Mouse (Mus musculus) myocyte (in vitro differentiated cells): ENCODE measurements around the gene Scarf2.

Source experiments
- CEBPB ChIP-seq: IDR thresholded peaks from 2 replicates; pipeline ENCODE4 v1.6.1; 2011; ENCODE audit warnings: mild to moderate bottlenecking, moderate library complexity; ENCODE audit not compliant: poor library complexity, insufficient read depth, severe bottlenecking
- E2F4 ChIP-seq: IDR thresholded peaks from one replicate; pipeline ENCODE4 v1.6.1; 2011; ENCODE audit warnings: mild to moderate bottlenecking, control low read depth, moderate library complexity; ENCODE audit not compliant: insufficient read depth
- MAX ChIP-seq: IDR thresholded peaks from one replicate; pipeline ENCODE4 v1.6.1; 2011; ENCODE audit warnings: low read depth, mild to moderate bottlenecking, control low read depth
- MYOD1 ChIP-seq, 3 experiments: IDR thresholded peaks; one replicate each; pipeline ENCODE4 v1.6.1; 2011; ENCODE audit warnings: control low read depth in 2 of 3, low read depth in 2 of 3, mild to moderate bottlenecking in 2 of 3, moderate library complexity in 1 of 3; ENCODE audit not compliant: insufficient read length in 2 of 3, control insufficient read depth in 1 of 3
- MYOG ChIP-seq, 3 experiments: IDR thresholded peaks; one replicate each; pipeline ENCODE4 v1.6.1; 2011; ENCODE audit warnings: control low read depth in 2 of 3, low read depth in 2 of 3, mild to moderate bottlenecking in 2 of 3; ENCODE audit not compliant: insufficient read length in 2 of 3, control insufficient read depth in 1 of 3, insufficient read depth in 1 of 3
- POLR2A ChIP-seq: IDR thresholded peaks from one replicate; pipeline ENCODE4 v1.6.1; 2011; ENCODE audit warnings: low read depth, mild to moderate bottlenecking, control low read depth, moderate library complexity; ENCODE audit not compliant: insufficient read length
- TCF12 ChIP-seq: IDR thresholded peaks from one replicate; pipeline ENCODE4 v1.6.1; 2011; ENCODE audit warnings: mild to moderate bottlenecking, control low read depth; ENCODE audit not compliant: poor library complexity, insufficient read depth, severe bottlenecking
- TCF3 ChIP-seq: IDR thresholded peaks from one replicate; pipeline ENCODE4 v1.6.1; 2011; ENCODE audit warnings: low read depth, control low read depth; ENCODE audit not compliant: insufficient read length
- USF1 ChIP-seq: IDR thresholded peaks from one replicate; pipeline ENCODE4 v1.6.1; 2011; ENCODE audit warnings: low read depth, mild to moderate bottlenecking, control low read depth, moderate library complexity

- no peak for TF ChIP-seq POLR2A
- peak; percentile 87 to 95 (median 87) for TF ChIP-seq MYOD1 (IDR thresholded peaks at IDR 0.05; ENCODE audit: control insufficient read depth in 1 of 3, insufficient read length in 2 of 3, low read depth in 2 of 3)
- peak; percentile 73 to 98 (median 94) for TF ChIP-seq MYOG (IDR thresholded peaks at IDR 0.05; ENCODE audit: control insufficient read depth in 1 of 3, insufficient read depth in 1 of 3, insufficient read length in 2 of 3, low read depth in 2 of 3)
- no peak for TF ChIP-seq USF1
- no peak for TF ChIP-seq E2F4
- TF ChIP-seq TCF12: peak; percentile 64
- TF ChIP-seq CEBPB: no peak
- TF ChIP-seq TCF3: no peak
- TF ChIP-seq MAX: no peak
These were observed 18.9 kb upstream of the Scarf2 start for GRCm38 (mm10) chr16:17778223-17778622.
